Mouse (Mus musculus): ENCODE measurements around the gene Banf2.

Gene Banf2

GRCm38 (mm10) chr2:144092767-144093166 lies 59.9 kb downstream of the Banf2 start:
- DNase-seq (ENCODE audit: extremely low read depth, insufficient read length, low spot score) = no peak

GRCm38 (mm10) chr2:144094721-144095120 lies 61.9 kb downstream of the Banf2 start:
- no peak for DNase-seq (ENCODE audit: extremely low read depth, insufficient read length, low spot score)

- no peak for DNase-seq (ENCODE audit: extremely low read depth, insufficient read length, low spot score)
Measured at GRCm38 (mm10) chr2:144101463-144101961, 68.7 kb downstream of the Banf2 start.

- DNase-seq (ENCODE audit: extremely low read depth, insufficient read length, low spot score) = no peak
Measured at GRCm38 (mm10) chr2:144107374-144107773, 74.5 kb downstream of the Banf2 start.

- DNase-seq (ENCODE audit: extremely low read depth, insufficient read length, low spot score) = no peak
Measured at GRCm38 (mm10) chr2:144107810-144108209, 75.0 kb downstream of the Banf2 start.

GRCm38 (mm10) chr2:144108376-144108775 lies 75.5 kb downstream of the Banf2 start:
- peak; percentile 24 for DNase-seq (ENCODE audit: extremely low read depth, insufficient read length, low spot score)

- no peak for DNase-seq (ENCODE audit: extremely low read depth, insufficient read length, low spot score)
Measured at GRCm38 (mm10) chr2:144111966-144112365, 79.1 kb downstream of the Banf2 start.

- DNase-seq (ENCODE audit: extremely low read depth, insufficient read length, low spot score) = no peak
Measured at GRCm38 (mm10) chr2:144112666-144113065, 79.8 kb downstream of the Banf2 start.

- DNase-seq (ENCODE audit: extremely low read depth, insufficient read length, low spot score) = no peak
Measured at GRCm38 (mm10) chr2:144118061-144118460, 85.2 kb downstream of the Banf2 start.

- peak; percentile 28 for DNase-seq (ENCODE audit: extremely low read depth, insufficient read length, low spot score)
Measured at GRCm38 (mm10) chr2:144120186-144120823, 87.4 kb downstream of the Banf2 start.

GRCm38 (mm10) chr2:144122068-144122467 lies 89.2 kb downstream of the Banf2 start:
- DNase-seq (ENCODE audit: extremely low read depth, insufficient read length, low spot score) = no peak
